Mouse (Mus musculus) c-Kit-positive CD71-positive TER-119-negative erythroid progenitor cells, embryonic 14.5 days (primary cell): ENCODE measurements around the gene Tulp2.
A peak's percentile ranks its signal among the peaks of the same experiment; 100 is the strongest.

ENCODE experiments used
- DNase-seq: peaks from one replicate; pipeline ENCODE4 v3.0.0-alpha.2; 2013; ENCODE audit warnings: low read depth

Tulp2 gene

DNA sequence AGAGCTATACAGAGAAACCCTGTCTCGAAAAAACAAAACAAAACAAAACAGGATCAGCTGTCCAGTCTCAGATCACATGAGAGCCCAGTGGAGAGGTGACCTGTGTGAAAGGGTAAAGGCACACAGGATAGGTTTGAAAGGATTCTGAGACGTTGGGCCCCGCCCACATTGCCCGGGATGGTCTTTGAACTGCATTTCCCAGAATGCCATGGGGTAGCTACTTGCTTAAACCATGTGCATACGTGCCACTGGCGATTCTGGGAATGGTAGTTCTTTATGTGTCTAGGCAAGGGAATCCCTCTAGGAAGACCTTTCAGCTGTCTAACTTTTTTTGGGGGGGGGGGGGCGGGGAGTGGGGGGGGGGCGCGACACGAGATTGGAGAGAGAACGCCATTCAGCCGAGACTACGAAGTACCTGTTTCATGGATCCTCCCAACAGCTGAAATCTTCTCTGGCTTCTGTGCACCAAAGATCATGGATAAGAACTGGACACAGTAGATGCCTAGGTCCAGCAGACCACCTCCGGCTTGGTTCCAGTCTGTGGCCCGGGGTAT, at the start of gene Tulp2:
TSS of gene Tulp2 (plus strand) at position 504 of the 554 bp plus-strand sequence.
- peak; percentile 75 for DNase-seq

DNA sequence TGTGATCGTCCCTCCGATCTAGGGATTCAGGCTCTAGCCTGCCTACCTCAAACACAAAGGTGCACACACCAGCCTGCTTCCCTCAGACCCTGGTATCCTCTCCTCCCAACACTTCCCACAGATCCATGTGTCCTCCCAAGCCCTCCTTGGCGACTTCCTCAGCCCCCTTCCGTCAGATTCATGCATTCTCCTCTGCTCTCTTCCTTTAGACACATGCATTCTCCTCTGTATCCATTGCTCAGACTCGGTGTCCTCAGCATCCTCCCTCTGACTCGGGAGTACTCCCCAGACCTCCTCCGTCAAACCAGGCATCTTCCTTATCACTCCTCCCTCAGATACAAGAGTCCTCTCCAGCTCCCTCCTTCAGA, 47.9 kb upstream of the Tulp2 start:
- DNase-seq: no peak

- DNase-seq: peak; percentile 100
Observed at GRCm38 (mm10) chr7:45434203-45435015, 47.3 kb upstream of the Tulp2 start, which contains the start of gene Gys1. Gys1 (plus strand) TSS chr7:45434844.

- no peak for DNase-seq
Observed at GRCm38 (mm10) chr7:45435038-45435437, 46.6 kb upstream of the Tulp2 start.

DNA sequence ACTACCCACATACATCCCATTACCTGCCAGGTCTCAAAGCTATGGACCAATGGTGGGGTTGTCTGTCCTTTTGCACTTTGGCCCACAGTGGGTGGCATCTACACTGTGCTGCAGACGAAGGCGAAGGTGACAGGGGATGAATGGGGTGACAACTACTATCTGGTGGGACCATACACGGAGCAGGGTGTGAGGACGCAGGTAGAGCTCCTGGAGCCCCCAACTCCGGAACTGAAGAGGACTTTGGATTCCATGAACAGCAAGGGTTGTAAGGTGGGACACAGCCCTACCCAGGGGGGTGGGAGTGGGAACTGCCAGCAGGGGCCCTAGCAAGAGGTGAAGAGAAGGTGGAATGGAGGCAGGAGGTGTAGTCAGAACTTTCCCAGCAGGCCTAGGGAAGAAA, 45.2 kb upstream of the Tulp2 start:
- no peak for DNase-seq

DNA sequence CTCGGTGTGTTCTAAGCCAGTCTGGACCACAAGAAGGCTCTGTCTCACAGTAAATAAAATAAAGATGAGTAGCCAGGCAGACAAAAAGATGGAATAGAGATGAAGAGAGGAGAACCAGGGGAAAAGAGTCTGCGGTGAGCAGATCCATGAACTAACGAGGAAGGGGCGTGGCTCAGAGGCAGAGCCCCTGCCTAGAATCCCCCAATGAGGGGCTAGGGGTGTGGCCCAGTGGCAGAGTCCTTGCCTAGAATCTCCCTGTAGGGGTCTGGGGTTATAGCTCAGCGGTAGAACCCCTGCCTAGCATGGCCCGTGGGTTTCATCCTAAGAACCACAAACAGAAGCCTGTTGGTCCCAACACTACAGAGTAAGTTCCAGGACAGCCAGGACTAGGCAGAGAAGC, 44.6 kb upstream of the Tulp2 start:
- DNase-seq: no peak

GRCm38 (mm10) chr7:45437521-45438276, 44.0 kb upstream of the Tulp2 start, which contains the start of gene Ruvbl2:
Ruvbl2 (minus strand) TSS chr7:45438096.
- DNase-seq: no peak

DNA sequence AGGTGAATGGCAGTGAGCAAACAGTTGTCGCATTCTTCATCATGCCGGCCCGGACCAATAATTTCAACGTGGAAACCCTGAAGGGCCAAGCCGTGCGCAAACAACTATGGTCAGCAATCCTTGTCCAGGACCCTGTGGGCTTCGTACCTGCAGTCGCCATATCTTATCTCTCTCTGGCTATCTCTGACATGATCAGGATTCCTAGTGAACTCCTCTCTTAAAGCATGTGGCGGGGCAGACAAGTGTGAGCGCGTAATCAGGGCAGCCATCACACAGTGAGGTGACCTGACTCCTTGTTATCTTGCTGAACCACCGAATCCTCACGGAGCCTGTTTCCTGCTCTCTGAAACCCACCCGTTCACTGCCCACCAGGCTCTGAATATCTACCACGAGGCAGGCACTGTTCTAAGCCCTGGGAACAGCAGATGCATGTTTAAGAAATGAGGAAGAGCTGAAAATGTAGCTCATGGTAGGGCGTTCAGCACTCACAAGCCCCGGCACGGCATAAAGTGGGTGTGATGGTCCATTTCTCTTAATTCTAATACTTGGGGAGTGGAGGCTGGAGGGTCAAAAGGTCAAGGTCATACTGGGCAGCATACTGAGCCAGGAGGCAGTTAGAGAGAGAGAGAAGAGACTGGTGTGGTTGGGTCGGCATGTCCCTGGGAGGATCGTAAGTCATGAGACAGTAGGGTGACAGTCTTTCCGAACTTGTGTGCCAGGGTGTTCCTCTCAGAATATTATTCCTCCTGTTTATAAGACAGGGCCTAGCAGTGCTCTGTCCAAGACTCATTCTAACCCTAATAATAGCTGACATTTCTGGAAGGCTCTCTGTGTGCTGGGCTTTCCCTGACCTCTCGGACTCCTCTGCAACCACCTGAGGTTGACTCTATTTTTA, 37.9 kb upstream of the Tulp2 start:
- no peak for DNase-seq

DNA sequence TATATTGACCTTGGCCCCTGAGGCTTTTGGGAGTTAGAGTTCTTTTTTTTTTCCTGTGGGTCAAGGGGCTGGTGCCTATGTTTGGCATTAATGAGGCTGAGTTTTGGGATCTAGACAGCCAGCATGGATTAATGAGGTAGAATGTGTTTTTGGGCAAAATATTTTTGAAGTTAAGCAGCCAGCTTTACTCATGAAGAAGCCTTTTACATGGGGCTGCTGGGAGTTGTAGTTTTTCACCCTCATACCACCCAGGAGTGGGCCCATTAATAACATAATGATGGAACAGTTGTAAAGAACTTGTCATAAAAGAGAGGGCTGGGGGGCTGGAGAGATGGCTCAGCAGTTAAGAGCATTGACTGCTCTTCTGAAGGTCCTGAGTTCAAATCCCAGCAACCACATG, 35.1 kb upstream of the Tulp2 start:
- DNase-seq: no peak

GRCm38 (mm10) chr7:45447325-45447990, 34.2 kb upstream of the Tulp2 start:
- DNase-seq: peak; percentile 42

DNA sequence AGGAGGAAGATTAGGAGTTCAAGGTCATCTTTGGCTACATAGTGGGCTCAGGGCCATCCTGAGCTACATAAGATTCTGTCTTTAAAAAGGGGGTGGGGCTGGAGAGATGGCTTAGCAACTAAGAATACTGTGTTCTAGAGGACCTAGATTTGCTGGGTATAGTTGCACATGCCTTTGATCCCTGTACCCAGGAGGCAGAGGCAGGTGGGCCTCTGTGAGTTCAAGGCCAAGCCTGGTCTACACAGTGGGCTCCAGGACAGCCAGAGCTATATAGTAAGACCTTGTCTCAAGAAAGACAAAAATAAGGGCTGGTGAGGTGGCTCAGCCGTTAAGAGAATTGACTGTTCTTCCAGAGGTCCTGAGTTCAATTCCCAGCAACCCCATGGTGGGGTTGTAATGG, 31.7 kb upstream of the Tulp2 start:
- DNase-seq: no peak

DNA sequence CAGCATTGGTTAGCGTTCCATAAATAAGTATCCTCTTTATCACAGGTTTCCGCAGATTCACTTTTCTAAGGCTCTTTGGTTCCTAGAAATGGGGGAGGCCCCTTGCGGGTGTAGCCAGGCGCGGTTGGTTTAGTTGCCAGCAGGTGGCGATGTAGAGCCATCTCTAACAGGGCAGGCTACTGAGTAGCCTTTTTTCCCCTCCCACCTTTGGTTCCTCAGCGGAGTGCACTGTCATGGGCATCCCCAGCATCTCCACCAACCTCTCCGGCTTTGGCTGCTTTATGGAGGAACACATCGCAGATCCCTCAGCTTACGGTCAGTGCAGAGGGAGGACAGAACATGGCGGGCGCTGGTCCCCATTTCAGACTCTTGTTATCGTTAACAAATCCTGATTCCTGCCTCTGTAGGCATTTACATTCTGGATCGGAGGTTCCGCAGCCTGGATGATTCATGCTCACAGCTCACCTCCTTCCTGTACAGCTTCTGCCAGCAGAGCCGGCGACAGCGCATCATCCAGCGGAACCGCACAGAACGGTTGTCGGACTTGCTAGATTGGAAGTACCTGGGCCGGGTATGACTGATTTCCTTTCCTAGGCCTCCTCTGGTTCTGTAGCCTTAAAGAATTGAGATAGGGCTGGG, 30.2 kb upstream of the Tulp2 start:
- peak; percentile 86 for DNase-seq

DNA sequence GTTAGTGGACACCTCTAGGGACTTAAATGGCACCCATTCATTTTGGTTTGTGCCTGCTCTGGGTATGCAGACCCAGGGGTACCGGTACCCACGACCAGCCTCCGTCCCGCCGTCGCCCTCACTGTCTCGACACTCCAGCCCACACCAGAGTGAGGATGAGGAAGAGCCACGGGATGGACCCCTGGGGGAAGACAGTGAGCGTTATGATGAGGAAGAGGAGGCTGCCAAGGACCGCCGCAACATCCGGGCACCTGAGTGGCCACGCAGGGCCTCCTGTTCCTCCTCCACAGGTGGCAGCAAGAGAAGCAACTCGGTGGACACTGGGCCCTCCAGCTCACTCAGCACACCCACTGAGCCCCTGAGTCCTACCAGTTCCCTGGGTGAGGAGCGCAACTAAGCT, 26.7 kb upstream of the Tulp2 start:
- no peak for DNase-seq

DNA sequence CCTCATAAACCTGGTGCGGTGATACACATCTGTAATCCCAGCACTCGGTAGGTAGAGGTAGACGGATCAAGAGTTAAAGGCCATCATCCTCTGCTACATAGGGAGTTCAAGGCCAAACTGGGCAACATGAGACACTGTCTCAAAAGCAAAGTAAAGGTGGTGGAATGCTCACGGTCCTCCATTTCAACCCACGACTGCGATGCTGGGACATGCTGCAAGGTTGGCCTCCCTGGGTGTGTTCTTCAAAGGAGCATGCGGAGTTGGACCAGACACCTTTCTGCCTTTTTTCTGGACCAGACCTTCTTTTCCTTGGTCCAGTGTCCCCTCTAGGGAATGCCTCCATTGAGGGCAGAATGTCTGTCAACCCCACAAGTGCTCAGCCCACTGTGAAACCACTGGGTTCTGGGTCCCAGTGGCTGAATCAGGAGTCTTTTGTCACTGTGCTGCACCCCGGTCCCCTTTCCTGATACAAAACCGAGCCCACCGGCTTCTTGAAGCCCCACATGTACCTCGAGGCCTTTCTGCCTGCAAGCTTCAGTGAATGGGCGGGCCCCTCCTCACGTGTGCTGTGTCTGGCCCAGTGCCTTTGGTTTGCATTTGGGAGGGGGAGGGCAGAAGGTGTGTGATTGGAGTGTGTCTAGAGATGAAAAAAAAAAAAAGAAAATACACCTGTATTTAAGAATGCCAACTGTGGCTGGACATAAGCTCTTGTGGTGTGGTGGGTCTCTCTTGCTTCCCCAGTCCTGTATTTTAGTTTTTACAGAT, 25.6 kb upstream of the Tulp2 start:
- DNase-seq: no peak

DNA sequence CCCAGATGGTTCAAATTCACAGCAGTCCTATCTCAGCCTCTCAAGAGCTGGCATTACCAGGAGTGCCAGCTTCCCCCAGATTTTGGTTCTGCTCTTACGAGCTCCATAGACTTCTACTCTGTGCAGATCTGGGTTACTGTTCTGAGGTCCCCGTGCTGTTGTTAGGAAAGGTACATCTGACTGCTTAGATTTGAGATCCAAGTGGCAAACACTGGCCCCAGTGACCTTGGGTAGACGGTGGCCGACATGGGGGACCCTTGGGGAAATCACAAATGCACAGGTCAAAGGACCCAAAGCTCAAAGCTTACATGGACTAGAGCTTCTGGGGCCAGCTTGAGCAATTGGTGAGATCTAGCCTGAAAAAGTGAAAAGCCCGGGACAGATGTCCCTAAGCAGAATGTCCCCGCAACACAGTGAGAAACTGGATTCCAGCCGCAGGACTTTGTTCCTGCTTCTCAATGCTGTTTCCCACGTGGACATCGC, 24.9 kb upstream of the Tulp2 start:
- no peak for DNase-seq

DNA sequence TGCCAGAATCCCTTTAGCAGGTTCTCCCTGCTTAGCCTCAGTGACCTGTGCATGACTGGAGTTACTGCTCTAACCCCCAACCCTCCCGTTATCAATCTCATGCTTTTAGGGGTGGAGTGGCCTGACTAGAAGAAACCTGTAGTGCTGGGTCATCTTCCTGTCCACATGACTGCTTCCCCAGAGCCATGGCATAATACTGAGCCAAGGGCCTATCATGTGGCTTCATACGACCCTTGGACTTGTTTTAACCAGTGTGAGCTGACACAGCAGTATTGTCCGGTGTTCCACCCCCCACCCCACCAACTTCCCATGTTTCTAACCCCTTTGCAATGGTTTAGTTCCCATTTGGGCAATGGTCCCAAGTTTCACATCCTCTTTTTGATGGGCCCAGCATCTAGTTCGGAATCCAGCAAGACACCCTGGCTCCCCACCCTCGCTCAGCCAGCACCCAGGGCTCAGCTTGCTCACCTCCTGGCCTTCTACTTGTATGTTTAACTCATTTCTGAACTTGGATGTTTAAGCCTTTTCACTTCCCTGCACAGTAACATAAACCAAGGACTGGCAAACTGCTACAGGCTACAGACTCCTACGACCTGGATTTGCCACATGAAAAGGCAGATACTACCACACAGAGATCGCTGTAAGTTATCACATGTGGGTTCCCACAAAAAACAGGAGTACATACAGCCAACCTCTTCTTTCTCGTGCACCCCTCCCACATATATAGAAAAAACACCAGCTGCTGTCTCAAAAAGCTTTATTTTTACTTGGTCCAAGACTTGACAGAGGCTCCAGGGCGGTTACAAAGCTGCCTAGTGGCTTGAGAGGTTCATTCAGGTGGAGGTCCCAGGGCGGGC, 24.2 kb upstream of the Tulp2 start:
- peak; percentile 51 for DNase-seq

DNA sequence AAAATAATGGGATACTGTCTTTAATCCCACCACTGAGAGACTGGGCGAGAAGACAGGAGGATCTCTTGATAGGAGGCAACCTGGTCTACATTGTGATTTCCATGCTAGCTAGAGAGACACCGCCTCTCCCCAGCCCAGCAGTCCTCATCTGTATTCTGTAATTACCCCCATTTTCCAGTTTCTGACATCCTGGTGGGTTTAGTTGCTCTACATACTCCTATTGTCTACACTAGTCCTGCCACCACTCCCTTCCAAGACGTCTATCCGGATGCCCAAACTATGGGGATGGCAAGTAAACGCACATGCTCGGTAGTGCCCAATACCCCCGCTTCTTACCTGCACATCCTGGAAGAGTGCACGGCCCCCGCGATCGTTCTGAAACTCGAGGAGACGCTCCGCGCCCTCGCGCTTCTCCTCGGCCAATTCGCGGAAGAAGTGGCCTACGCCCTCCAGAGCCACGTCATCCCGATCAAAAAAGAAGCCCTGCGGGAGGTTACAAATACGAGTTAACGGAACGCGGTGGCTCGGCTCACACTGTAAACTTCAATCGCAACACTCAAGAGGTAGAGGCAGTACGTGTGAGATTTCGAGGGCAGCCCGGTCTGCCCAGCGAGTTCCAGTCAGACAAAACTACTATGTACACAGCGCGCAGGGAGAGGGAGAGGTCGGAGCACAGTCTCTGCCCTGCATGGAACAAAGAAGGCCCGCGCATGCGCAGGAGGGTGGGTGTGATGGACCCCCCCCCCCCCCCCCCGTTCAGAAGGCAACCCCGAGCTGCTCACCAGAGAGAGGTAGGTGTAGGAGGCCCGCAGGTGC, 22.7 kb upstream of the Tulp2 start:
- no peak for DNase-seq

DNA sequence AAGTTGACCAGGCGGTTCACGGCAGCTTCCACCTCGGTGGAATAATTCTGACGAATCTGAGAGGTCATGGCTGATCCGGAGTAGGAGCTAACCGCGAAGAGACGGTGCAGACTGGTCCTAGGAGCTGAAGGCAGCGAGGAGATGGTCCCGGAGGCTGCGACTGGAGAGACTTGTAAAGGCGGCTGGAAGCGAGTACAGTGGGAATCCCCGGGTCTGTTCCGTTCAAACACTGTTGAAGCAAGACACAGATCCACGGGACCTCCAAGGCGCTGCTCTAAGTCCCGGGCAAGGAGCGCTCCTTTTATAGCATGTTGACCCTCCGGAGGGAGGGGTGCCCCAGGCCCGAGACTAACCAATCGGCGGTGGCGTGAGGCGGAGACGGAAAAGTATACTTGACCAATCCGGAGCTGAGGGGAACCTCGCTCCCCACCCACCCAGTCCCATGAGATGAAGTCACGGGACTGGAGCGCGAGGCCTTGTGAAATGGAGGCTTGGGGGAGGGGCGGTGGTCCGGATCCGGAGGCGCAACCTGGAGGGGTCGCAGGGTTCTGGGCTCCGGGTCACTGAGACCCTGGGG, 22.0 kb upstream of the Tulp2 start, which contains the start of gene Ftl1:
TSS of gene Ftl1 (minus strand) at position 321 of the 577 bp plus-strand sequence.
- peak; percentile 97 for DNase-seq
